Mouse (Mus musculus): Measurements from ENCODE around the gene Dennd6a. TPM values are rescaled to one million over a fixed set of nuclear protein-coding genes. Genes with fewer than 3 reads are reported as not detected.

Gene Dennd6a
- total RNA-seq, 2 experiments from 2014 or later = 28.0 to 30.5 TPM

DNA sequence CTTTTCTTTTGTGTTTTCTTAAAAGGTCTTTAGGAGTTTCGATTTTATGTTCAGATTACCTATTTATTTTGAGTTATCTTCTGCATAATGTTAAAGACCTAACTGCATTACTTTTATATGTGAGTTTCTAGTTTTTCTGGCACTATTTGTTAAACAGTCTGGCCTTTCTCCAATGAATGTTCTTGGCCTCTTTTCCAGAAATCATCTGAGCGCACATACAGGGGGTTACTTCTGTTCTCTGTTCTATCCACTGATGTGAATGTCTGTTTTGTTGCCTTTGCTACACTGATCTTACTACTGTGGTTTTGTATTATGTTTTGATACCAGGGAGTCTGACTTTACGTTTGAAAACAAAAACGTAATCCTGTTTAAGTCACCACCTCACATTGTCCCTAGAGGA lies 3.8 kb upstream of the Dennd6a start:
- ATAC-seq (ENCODE audit: poor library complexity, severe bottlenecking) = no peak

GRCm38 (mm10) chr14:26571951-26572675 lies 1.5 kb upstream of the Dennd6a start:
- no peak for ATAC-seq (ENCODE audit: poor library complexity, severe bottlenecking)

- no peak for ATAC-seq (ENCODE audit: poor library complexity, severe bottlenecking)
Measured at GRCm38 (mm10) chr14:26576255-26576780, 2.7 kb downstream of the Dennd6a start.

DNA sequence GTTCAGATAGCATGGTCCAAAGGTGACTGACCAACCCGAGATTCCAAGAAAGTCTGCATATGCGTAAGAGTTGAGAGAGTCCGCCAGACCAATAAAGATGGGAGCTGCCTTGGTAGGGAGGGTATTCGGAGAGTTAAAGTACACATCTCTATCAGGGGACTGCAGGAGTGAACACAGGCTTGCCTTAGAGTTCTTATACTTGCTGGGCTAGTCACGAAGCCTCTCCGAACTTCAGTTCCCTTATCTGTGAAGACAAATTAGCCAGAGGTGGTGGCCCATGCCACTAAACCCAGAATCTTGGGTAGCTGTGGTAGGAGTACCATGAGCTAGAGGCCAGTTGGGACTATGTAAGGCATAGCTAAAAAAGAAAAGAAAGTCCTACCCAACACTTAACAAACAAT lies 5.1 kb downstream of the Dennd6a start:
- 0 out of 2 replicates have a peak, but pooled peaks have one; percentile 7 for ATAC-seq (ENCODE audit: poor library complexity, severe bottlenecking)

DNA sequence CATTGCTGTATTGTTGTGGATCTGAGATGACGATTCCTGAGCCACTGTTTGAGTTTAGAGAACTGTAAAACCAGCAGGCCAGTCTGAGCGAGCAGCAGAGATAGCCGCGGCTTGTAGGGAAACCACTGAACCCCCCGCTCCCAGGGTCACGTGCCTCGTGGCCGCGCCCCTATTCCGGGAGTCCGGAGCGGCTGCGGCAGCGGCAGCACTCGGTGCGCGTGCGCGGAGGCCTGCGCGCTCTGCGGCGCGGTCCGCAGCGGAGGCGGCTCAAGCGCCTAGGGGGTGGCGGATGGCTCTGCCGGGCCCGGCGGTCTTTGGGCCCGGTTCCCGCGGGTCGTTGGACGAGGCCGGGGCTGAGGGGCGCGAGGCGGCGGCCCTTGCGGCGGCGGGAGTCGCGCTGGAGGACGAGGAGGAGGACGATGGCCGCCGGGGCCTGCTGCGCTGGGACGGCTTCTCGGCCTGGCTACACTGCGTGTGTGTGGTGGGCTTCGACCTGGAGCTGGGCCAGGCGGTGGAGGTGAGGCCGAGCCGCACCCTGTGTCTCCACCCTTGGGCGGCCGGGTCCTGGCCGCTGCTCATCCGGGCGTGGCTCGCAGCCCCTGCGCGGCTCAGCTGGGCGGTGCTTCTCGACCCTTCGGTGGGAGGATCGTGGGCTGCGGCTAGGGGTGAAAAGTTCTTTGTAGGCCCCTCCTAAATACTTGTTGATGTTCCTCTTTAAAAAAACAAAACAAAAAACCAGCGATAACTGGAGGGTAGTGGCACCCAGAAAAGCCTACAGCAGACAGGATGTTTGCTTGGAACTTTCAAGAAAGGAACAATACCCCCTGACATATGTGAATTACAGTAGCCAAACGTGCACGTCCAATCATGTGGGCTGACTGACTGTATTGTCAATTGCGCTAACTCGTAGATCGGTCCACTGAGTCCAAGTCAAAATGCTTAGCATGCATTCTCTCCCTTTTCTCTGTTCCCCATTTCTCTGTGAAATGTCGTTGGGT lies 6.0 kb downstream of the Dennd6a start:
- ATAC-seq (ENCODE audit: poor library complexity, severe bottlenecking) = peak; percentile 87

DNA sequence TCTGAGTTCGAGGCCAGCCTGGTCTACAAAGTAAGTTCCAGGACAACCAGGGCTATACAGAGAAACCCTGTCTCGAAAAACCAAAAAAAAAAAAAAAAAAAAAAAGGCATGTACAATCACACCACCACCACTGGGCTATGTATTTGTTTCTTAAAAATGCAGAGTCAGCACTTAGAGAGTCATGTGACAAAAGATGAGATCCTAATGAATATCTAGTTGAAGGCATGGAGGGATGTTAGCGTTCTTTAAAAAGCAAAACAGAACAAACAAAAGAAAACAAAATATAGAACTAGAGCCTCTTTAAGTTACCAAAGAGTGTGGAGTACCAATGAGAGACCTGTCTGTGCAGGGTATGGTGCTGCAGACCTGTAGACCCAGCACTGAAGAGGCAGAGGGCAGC lies 10.0 kb downstream of the Dennd6a start:
- ATAC-seq (ENCODE audit: poor library complexity, severe bottlenecking) = no peak

DNA sequence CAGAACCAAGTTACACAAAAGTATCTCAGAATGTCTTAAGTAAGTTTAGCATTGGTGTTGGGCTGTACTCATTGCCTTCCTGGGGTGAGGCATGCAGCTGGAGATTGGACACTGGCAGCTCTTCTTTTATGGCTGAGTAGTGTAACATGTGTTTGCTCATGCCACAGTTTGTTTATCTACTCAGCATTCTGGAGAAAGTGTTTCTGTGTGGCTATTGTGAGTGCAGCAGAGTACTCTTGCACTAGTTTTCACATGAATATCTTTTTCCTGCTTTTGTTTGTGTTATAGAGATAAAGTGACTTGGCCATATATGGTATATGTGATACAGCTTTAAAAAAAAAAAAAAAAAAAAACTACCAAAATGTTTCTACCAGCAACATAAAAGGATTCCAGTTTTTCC lies 13.5 kb downstream of the Dennd6a start:
- no peak for ATAC-seq (ENCODE audit: poor library complexity, severe bottlenecking)

- ATAC-seq (ENCODE audit: poor library complexity, severe bottlenecking) = 0 out of 2 replicates have a peak, but pooled peaks have one; percentile 18
Measured at GRCm38 (mm10) chr14:26591353-26591752, 17.7 kb downstream of the Dennd6a start.

- ATAC-seq (ENCODE audit: poor library complexity, severe bottlenecking) = no peak
Measured at GRCm38 (mm10) chr14:26593281-26593895, 19.7 kb downstream of the Dennd6a start.

DNA sequence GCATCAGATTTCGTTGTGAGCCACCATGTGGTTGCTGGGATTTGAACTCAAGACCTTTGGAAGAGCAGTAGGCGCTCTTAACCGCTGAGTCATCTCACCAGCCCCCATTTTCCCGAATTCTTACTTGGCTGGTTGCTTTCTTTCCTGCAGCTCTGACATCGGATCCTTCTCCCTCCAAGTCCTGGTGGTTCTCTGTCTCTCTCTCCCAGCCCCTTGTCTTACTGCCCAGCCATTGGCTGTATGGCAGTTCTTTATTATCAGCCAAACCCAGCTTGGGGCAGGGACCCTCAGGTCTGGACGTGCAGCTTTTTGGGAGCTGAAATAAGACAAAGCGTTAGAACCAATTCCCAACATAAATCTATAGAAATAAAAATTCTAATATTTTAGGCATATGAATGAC lies 21.5 kb downstream of the Dennd6a start:
- ATAC-seq (ENCODE audit: poor library complexity, severe bottlenecking) = no peak

DNA sequence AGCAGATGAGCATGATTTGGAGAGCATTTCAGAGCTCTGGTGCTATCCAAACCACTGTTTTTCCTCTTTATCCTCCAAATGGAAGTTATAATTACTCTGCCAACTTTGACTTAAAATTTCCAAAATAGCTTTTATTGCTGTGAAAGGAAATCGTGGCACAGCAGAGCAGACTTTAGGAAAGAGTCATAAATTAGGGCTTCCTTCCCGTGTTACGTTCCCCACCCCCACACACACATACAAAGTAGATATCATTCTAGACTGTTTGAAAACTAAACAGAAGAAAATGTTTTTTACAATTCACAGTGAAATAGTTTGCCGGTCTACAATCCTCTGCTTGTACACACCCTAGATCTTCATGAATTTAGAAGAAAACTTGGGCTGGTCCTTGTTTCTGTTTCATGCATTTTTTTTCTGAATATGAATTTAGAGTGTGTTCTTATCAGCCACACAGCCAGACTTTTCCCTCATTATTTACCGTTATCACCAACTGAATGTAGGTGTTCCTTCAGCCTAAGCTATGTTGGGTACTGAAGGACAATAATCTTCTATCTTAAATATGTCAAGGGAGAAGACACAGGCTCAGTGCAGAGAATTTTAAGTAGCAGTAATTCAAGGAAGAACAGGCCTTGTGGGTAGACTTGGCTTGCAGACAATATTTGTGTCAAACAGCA lies 22.2 kb downstream of the Dennd6a start:
- no peak for ATAC-seq (ENCODE audit: poor library complexity, severe bottlenecking)

- ATAC-seq (ENCODE audit: poor library complexity, severe bottlenecking) = no peak
Measured at GRCm38 (mm10) chr14:26605354-26605753, 31.7 kb downstream of the Dennd6a start.

- ATAC-seq (ENCODE audit: poor library complexity, severe bottlenecking) = no peak
Measured at GRCm38 (mm10) chr14:26609674-26610073, 36.0 kb downstream of the Dennd6a start.

DNA sequence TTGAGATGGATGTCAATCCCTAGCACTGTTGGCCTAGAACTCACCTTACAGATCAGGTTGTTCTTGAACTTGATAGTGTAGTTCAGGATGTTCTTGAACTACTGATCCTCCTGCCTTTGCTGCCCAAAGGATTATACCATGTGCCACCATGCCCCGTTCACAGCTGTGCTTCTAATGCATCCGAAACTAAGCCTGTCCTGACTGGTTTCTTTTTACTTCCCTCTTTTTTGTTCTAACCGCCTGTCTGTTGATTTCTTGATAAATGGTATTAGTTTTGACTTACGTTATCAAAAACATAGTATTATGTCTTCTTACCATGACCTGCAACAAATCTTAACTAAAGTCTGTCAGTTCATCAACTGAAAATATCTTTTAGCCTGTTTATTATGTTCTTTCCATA lies 37.0 kb downstream of the Dennd6a start:
- 0 out of 2 replicates have a peak, but pooled peaks have one; percentile 35 for ATAC-seq (ENCODE audit: poor library complexity, severe bottlenecking)

- ATAC-seq (ENCODE audit: poor library complexity, severe bottlenecking) = no peak
Measured at GRCm38 (mm10) chr14:26625301-26625700, 51.6 kb downstream of the Dennd6a start.

DNA sequence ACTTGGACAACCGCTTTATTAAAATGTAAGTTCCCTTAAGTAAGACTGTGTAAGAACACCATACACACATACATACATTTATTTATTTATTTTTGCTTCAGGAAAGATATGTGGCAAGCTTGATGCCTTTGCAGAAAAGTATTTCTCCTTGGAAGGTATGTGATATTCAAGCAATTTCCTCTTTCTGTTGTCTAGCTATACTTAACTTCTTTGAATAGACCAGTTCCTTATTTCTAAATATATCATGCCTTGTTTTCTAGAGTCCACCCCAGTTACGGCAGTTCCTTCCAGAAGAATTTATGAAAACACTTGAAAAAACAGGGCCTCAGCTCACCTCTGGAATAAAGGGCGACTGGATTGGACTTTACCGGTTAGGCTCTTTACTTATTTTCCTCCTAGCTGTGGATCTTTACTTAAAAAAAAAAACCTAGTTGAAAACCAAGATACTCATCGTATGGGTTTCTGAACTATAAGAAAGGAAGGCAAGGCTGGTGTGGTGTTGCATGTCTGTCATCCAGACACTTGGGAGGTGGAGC lies 53.0 kb downstream of the Dennd6a start:
- ATAC-seq (ENCODE audit: poor library complexity, severe bottlenecking) = peak; percentile 89

GRCm38 (mm10) chr14:26637025-26637850 lies 63.6 kb downstream of the Dennd6a start:
- no peak for ATAC-seq (ENCODE audit: poor library complexity, severe bottlenecking)

- peak; percentile 89 for ATAC-seq (ENCODE audit: poor library complexity, severe bottlenecking)
Measured at GRCm38 (mm10) chr14:26637851-26638707, 64.4 kb downstream of the Dennd6a start, which contains the start of gene Arf4. Arf4 (plus strand) TSS chr14:26638074.
